Mouse (Mus musculus): ENCODE results near the gene Cd83.
A peak's percentile ranks its signal among the peaks of the same experiment; 100 is the strongest.

Cd83 gene

DNA sequence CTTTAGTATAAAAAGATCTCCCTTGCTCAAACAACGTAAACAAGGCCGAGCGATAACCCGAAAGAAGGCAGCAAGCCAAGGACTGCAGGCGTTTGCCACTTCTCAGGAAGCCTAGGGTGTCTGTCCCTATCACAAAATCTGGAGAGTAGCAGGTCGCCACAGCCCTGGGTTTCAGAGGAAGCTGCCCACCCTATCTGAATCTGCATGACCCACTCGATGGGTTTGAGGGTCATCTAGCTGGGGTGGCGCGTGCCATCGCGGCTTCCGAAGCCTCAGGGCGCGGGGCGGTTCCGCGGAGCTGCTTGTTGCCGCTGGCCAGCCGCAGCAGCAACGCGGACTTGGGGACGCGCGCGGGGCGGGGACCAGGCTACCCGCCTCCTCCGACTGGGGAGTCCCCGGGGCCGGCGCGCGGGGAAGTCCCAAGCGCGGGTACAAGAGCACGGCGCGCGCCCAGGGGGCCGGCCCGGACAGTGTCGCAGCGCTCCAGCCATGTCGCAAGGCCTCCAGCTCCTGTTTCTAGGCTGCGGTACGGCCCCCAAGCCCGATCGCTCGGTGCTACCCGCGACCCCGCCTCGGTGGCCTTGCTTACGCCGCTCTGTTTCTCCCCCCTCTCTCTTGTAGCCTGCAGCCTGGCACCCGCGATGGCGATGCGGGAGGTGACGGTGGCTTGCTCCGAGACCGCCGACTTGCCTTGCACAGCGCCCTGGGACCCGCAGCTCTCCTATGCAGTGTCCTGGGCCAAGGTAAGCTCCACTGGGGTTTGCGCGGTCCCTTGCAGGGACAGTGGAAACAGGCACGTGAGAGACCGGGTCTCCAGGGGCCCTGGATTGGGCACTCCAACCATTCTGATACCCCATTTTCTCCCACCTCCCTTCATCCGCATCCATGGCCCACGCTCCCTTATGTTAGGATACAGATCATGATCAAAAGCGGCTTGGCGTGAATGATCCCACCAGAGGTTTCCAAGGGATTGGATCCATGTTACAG, at the start of gene Cd83:
Cd83 (plus strand) TSS at position 51 of the 987 bp plus-strand sequence.
- DNase-seq (ENCODE audit: low spot score in 2 of 2): peak; percentile 59 to 71

DNA sequence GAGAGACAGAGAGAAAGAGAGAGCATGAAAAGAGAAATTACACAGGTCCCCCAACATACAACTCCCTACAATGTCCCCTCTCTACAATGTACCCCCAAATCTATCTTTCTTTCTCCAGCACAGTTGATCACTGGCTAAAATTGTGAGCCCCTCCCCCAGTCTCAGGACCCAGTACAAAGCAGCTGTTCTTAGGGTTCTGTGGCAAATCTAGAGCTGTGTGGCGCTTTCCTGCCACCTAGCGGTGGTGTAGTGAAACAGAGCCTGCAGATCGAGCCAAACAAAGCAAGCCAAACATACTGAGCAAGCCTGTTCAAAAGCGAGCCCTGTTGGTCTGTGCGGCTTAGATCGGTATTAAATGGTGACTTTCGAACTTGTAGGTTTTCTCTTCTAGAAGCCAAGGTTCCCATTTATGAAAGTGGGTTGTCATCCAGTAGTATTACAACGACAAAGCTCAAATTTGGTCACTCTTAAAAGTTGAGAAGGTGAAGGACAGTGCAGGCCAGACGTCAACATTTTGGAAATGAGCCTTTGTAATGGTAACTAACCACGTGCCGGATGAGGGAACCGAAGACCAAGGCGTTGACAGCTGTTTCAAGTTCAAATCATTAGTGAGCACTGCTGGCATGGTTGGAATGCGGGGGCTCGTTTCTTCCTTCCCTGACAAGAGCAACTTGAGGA, 44.8 kb upstream of the Cd83 start:
- DNase-seq (ENCODE audit: low spot score in 2 of 2): peak; percentile 90 to 92

DNA sequence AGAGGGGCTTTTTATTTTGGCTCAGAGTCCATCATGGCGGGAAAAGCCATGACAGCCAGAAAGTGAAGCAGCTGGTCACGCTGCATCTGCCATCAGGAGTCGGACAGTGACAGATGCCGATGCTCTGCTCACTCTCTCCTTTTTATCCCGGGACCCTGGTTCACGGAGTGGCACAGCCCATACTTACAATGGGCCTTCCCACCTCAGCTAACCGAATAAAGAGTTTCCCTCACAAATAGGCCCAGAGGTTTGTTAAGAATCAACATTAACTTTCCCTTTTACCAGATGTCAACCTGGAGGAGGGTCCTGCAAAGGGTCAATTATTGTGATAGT, 44.3 kb upstream of the Cd83 start:
- DNase-seq (ENCODE audit: low spot score in 2 of 2): no peak

DNA sequence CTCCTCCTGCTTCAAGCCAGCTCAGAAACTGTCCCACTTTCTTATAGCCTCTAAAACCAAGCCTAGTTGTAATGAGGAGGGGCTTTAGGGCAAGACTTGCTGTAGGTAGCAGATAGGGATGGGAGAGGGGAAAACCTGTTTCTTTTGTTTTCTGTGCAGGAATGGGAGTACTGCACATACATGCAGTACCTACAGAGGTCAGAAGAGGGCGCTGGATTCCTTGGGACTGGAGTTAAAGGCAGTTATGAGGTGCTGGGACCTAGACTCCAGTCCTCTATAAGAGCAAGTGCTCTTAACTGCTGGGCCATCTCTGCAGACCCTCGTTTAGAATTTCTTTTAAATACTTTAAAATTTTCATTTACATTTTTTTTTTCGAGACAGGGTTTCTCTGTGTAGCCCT, 41.9 kb upstream of the Cd83 start:
- no peak for DNase-seq (ENCODE audit: low spot score in 2 of 2)

DNA sequence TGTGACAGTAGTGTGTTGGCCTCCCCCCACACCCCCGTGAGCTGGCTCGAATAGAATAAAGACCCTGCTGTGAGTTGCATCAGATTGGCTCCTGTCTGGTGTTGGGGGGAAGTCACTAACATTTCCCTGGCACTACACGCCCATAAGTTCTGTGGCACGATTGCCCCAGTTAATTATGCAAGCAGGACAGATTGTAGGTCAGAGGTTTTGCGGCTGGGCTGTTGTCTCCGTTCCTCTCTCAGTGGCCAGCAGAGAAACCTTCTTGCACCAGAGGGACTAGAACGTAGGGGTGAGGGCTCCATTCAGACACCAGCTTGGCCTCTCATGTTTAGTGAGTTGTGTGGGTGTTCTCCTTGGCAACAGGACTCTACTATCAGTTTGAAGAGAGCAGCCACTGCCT, 40.3 kb upstream of the Cd83 start:
- no peak for DNase-seq (ENCODE audit: low spot score in 2 of 2)

DNA sequence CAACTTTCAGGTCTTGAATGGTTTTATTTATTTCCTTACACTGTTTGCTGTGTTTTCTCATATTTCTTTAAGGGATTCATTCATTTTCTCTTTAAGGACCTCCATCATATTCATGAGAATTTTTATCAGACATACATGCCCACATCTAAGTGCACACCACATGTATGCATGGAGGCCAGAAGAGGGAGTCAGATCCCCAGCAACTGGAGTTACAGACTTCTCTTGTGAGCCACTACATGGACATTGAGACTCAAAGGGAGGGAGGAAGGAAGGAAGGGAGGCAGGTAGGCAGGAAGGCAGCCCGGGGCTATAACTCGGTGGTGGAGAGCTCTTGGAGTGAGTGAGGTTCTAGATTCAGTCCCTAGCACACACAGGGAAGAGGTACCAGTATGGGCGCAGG, 34.3 kb upstream of the Cd83 start:
- no peak for DNase-seq (ENCODE audit: low spot score in 2 of 2)

DNA sequence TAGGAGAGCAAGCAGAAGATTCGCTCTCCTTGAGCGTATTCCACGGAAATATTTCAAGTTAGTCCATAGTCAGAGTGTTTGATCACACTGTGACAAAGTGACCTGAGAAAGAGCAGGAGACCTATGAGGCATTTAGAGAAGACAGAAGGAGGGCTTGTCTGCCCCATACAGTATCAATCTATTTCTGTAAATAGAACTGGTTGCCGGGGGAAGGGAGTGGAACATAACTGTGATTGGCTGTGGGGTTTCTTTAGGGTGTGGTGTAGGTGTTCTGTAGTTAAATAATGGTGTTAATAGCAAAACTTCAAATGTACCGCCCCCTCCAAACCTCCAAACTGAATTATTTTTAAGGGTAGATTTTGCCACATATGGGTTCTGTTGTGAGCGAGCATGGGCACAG, 33.6 kb upstream of the Cd83 start:
- DNase-seq (ENCODE audit: low spot score in 2 of 2): no peak

DNA sequence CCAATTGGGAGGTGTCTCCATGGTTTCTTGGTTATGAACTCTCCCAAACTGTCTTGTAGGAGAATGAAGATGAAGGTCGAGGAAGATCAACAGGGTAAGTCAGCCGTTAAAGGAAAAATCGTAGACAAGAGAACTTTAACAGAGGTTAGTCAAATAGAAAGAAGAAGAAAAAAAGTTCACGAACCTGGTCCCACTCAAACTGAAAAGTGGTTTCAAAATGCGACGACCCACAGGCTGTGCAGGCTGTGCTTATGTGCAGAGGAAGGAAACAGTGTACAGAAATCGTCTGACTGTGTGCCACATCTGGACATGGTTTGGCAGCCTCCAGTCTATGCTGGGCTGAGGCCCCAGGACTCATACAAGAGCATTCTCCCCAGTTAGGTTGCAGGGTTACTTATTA, 32.2 kb upstream of the Cd83 start:
- DNase-seq (ENCODE audit: low spot score in 2 of 2): no peak

DNA sequence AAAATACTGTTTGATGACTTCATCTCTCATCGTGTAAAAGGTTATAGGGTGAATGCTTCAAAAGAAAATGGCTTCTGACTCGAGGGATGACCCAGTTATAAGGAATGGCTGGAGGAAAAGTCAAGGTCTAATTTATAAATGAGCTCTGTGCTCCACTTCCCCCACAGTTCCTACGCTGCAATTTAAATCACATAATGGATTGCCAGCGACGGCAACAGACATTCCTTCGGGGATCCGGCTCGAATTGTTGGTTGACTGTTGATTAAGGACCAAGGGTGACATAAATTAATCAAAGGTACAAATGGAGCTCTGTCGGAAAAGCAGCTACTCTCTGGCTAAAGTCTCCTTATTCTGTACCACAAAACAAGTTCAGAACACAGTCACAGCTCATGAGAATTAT, 30.9 kb upstream of the Cd83 start:
- DNase-seq (ENCODE audit: low spot score in 2 of 2): no peak

DNA sequence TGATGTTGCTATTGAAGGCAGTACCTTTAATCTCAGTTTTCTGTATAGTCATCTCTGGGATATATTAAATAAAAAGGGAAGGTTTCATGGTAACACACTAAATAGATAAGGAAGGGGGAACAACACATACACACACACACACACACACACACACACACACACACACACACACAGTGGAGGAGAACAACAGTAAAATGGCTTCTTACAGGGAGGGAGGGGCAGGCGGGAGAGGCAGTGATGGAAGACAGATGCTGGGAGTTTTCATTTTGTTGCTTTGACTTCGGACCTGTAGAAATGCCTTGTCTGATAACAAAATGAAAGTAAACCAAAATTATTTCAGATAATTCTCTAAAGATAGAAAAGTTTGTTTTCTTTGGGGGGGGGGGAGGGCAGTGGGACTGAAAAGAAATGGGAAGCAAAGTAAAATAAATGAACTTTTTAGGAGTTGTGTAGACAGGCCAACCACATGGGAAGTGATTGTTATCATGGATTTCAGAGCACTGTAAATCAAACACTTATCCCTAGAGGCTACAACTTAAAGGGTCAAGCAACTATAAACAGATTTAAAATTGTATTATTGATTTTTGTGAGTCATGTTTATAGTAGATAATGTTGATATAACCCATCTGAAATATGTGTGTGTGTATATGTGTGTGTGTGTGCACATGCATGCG, 30.0 kb upstream of the Cd83 start:
- DNase-seq (ENCODE audit: low spot score in 2 of 2): no peak

DNA sequence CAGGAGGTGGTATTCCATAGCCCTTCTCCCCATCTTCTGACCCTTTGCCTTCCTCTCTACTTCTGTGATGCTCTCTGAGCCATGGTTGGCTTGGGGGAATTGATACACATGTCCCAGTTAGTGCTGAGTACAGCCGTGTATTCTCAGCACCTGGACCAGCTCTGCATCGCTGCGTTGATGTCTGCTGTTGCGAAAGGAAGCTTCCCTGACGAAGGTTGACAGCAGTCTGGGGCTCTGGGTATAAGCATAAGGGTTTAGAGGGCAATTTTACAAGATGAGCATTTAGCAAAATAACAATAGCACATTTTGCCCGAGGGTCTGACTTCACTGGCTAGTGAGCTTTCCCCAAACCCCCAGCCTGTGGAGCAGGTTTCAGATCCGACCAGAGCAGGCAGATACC, 29.0 kb upstream of the Cd83 start:
- DNase-seq (ENCODE audit: low spot score in 2 of 2): no peak

DNA sequence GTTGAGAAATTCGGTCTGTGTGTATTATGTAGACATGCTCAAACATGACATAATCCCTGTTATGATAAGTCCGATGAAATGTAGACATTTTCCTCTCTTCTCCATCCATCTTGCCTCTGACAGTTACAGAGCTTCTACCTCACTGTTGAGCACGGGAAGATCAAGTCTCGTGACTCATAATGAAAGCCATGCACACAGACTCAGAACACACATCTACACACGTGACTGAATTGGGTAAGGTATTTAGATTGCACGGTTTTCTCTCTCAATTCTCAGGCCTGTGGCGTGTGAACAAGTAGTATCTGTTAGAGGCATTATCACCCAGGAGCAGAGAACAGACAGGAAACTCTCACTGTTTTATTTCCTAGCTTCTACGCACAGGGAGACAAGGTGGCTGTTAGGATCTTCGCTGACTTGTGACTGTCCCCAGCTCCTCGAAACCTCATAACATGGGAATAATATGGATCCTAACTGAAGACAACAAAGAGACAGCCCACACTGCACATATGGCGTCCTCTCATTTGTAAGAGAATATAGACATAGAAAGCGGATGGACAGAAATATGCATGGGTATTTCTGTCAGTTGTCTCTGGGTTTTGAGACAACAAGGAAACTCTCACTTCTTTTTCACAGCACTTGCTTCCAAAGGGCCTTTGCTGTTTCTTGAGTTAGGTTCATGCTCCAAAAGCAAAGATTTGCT, 23.3 kb upstream of the Cd83 start:
- DNase-seq (ENCODE audit: low spot score in 2 of 2): no peak

DNA sequence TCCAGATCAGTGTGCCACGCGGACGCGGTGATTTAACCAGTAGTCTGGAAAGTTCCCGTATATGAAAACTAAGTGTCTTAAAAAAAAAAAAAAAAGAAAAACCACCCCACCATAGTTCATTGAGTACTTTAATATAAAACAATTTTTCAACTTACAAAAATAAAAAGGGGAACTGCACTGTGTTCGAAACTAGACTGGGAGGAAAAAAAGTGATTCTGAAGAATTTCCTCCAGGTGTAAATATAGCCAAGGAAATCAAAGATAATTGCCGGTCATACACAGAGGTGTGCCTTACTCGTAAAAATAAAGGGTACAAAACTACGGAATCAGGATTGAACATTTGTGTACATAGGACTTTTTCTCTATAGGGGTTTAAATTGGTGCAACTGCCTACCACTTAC, 21.7 kb upstream of the Cd83 start:
- no peak for DNase-seq (ENCODE audit: low spot score in 2 of 2)

DNA sequence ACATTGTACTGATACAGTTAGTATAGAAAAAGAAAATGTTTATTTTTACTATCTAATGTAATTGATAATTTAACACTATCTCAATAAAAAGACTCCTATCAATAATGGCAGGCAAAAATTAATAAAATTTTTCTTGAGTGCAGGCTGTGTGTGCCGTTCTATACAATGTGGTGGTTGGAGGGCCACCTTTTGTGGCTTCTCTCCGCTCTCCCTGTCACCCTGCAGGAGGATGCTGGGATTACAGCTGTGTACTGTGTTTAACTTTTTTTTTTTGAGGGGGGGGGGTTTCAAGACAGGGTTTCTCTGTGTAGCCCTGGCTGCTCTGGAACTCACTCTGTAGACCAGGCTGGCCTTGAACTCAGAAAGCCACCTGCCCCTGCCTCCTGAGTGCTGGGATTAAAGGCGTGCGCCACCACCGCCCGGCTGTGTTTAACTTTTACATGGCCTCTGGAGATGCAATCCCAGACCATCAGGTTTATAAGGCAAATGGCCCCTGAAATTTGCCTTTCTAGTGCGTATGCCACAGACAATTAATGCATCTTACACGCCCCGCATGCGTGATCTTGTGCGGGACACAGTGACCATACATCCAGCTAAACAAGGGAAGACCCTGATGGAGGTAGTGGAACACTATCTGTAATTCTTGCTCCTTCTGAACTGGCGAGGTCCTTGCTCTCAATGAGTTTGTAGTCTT, 21.1 kb upstream of the Cd83 start:
- no peak for DNase-seq (ENCODE audit: low spot score in 2 of 2)

DNA sequence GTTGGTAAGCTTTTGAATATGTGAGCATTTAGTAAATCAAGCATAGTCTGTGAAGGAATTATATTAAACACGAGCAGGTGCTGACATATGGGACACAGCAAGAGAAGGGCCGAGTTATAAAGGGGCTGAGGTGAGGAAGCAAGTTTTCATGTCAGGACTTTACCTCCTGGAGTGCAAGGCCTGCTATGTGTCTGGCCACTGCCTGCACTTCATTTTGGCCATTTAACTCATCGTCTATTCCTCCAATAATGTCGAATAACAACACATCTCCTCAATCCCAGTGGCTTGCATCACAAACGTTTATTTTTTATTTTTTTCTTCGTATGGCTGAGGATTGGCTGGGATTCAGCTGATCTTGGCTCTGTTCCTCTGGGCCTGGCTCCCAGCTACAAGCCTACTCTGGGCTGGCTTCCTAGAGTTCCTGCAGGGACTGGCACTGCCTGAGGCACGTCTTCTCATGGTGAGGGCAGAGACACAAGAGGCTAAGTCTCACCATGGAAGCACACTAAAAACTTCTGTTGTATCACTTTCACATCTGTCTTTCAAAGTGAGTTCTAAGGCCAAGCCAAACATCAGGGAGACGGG, 20.5 kb upstream of the Cd83 start:
- DNase-seq (ENCODE audit: low spot score in 2 of 2): peak; percentile 70 to 75

DNA sequence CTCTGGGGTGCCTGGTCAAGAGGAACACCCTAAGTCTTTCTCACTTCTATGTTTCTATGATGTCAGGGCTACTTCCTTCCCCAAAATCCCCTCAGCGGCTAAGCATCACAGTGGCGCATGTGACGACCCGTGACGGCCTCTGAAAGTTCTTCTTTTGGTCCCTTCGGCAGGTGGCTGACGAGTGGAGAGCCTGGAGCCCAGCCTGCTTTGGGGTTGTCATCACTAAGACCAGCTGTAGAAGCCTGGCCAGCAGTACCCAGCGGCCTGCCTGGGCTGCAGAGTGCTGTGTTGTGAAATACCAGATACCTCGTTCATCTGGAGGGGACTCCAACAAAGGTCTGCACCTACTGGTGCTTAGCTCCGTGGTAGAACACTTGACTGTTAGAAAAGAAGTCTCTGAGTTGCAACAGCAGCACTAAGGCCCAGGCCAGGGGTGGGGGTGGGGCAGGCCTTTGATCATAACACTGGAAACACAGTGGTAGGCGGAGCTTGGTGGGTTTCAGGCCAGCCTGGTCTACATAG, 19.2 kb upstream of the Cd83 start:
- DNase-seq (ENCODE audit: low spot score in 2 of 2): peak in 1 of 2 experiments; percentile 40

DNA sequence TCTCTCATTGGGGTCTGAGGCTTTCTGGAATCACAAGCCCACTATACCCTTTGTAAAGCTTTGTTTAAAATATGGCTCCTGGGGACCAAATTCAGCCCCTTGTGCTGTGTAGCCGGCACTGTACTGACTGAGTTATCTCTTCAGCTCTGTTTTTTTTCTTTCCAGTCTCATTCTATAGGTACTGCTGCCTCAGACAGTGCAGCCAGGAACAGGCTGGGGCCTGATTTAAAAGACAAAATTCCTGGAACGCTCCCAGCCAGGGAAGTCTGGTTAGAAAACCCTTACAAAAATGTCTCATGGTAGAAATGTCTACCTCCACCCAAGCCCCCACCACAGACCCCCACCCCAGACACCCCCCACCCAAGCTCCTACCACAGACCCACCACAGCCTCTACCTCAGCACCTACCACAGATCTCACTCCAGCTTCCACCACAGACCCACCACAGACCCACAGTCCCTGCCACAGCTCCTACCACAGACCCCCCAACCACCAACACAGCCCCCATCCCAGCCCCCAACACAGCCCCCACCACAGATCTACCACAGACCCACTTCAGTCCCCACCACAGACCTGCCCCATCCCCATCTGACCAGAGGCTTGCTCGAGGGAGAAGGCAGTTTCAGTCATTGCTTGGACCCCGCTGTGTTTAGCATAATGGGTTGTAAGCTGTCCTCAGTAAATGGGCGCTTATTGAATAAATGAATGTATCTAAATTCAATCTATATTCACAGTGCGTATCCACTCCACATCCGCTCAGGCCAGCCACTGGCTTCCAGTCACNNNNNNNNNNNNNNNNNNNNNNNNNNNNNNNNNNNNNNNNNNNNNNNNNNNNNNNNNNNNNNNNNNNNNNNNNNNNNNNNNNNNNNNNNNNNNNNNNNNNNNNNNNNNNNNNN, 17.5 kb upstream of the Cd83 start:
- no peak for DNase-seq (ENCODE audit: low spot score in 2 of 2)

DNA sequence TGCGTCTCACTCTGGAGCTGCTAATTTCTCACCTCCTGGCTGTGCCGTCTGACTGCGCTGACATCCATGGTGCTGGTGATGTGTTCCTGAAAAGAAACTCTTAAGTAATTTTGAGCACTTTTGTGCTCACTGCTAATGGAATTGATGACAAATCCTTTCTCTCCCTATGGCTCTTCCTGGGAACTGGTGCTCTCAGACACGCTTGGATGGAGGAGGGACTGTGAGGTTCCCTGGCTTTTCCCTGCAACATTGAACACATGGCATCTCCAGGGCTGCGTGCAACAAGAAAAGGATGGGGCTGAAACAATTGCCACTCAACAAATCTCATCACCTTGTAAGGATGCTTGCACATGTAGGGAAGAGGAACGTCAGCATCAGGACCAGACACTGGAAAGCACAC, 11.6 kb upstream of the Cd83 start:
- no peak for DNase-seq (ENCODE audit: low spot score in 2 of 2)

DNA sequence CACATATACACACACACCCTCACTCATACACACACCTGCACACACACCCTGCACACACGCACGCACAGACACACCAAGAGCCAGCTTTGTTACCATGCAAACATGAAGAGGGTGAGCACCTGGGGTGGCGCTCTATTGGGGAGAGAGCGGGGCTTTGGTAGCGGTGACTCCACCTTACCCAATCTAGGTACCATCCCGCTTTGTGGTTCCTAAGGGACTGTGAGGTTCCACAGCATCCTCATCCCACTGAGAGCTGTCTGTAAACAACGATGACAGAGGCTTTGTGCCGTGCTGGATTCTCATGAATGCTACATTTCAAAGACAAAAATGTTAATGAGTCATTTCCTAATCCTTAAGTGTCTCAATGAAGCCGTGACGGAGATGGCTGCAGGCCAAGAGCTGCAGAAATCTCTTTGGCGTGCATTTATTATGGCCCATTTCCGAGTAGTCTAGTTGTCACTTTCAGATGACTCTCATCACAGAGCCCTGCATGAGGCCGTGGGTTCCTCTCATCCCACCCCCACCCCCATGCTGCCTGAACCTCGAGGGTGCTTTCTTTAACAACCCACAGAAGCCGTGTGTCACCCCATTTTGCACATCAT, 10.5 kb upstream of the Cd83 start:
- DNase-seq (ENCODE audit: low spot score in 2 of 2): peak; percentile 78 to 80

All from right cerebral cortex, postnatal 10 days (tissue).